Mouse (Mus musculus) kidney, adult 9 months (tissue): ENCODE data around the gene Ubald1.

Source experiments
- DNase-seq: peaks from one replicate; pipeline ENCODE4 v3.0.0; 2022

Gene Ubald1

GRCm38 (mm10) chr16:4880136-4880825, at the start of gene Ubald1:
Gene Ubald1 (minus strand): TSS chr16:4880315.
- peak; percentile 99 for DNase-seq

GRCm38 (mm10) chr16:4928474-4928873, 48.4 kb upstream of the Ubald1 start:
- DNase-seq: no peak

- DNase-seq: no peak
Measured at GRCm38 (mm10) chr16:4927967-4928366, 47.9 kb upstream of the Ubald1 start.

- DNase-seq: no peak
Measured at GRCm38 (mm10) chr16:4923996-4924395, 43.9 kb upstream of the Ubald1 start.

- no peak for DNase-seq
Measured at GRCm38 (mm10) chr16:4922481-4922880, 42.4 kb upstream of the Ubald1 start.

- no peak for DNase-seq
Measured at GRCm38 (mm10) chr16:4920556-4920955, 40.4 kb upstream of the Ubald1 start.

- DNase-seq: no peak
Measured at GRCm38 (mm10) chr16:4916608-4917007, 36.5 kb upstream of the Ubald1 start.

- DNase-seq: no peak
Measured at GRCm38 (mm10) chr16:4915931-4916330, 35.8 kb upstream of the Ubald1 start.

GRCm38 (mm10) chr16:4913783-4914735, 33.9 kb upstream of the Ubald1 start:
- DNase-seq: peak; percentile 94

GRCm38 (mm10) chr16:4912907-4913782, 33.0 kb upstream of the Ubald1 start:
- DNase-seq: no peak

GRCm38 (mm10) chr16:4912074-4912648, 32.0 kb upstream of the Ubald1 start:
- DNase-seq: peak; percentile 54

GRCm38 (mm10) chr16:4910758-4911157, 30.6 kb upstream of the Ubald1 start:
- no peak for DNase-seq

- no peak for DNase-seq
Measured at GRCm38 (mm10) chr16:4909745-4910144, 29.6 kb upstream of the Ubald1 start.

- no peak for DNase-seq
Measured at GRCm38 (mm10) chr16:4907972-4908371, 27.9 kb upstream of the Ubald1 start.

- peak; percentile 68 for DNase-seq
Measured at GRCm38 (mm10) chr16:4907386-4907785, 27.3 kb upstream of the Ubald1 start.

GRCm38 (mm10) chr16:4906559-4906958, 26.4 kb upstream of the Ubald1 start:
- DNase-seq: no peak

- no peak for DNase-seq
Measured at GRCm38 (mm10) chr16:4905591-4905990, 25.5 kb upstream of the Ubald1 start.

- no peak for DNase-seq
Measured at GRCm38 (mm10) chr16:4904878-4905277, 24.8 kb upstream of the Ubald1 start.

GRCm38 (mm10) chr16:4903491-4904102, 23.5 kb upstream of the Ubald1 start:
- peak; percentile 57 for DNase-seq

GRCm38 (mm10) chr16:4902390-4902789, 22.3 kb upstream of the Ubald1 start:
- no peak for DNase-seq

- DNase-seq: peak; percentile 84
Measured at GRCm38 (mm10) chr16:4901167-4901566, 21.1 kb upstream of the Ubald1 start.

GRCm38 (mm10) chr16:4899711-4900110, 19.6 kb upstream of the Ubald1 start:
- DNase-seq: no peak
